In genomic region chr9:31291978-31292377, GRCm38 (mm10) we compare ENCODE assay signal across 22 mouse cellular contexts.
"Had no signal": no experiment of that assay in that cellular context is flagged by ENCODE, and none has a peak within 500 bp of the region (broad histone marks: within the 10 kb centered on the region; RNA-seq: fewer than 3 reads in every experiment).

No protein-coding gene starts in this region.

- H3K36me3 ChIP-seq: limb, embryonic 13.5 days; midbrain, embryonic 12.5 days; midbrain, embryonic 15.5 days; neural tube, embryonic 12.5 days; neural tube, embryonic 15.5 days; stomach, embryonic 15.5 days had no signal

- H3K4me3 ChIP-seq: layer of hippocampus, adult 2 months; left cerebral cortex, adult 2 months; limb, embryonic 13.5 days; midbrain, embryonic 12.5 days; midbrain, embryonic 15.5 days; neural tube, embryonic 12.5 days; neural tube, embryonic 15.5 days; stomach, embryonic 15.5 days had no signal

- H3K4me1 ChIP-seq: neural tube, embryonic 12.5 days; stomach, embryonic 15.5 days had no signal

- H3K27me3 ChIP-seq: limb, embryonic 13.5 days; midbrain, embryonic 12.5 days; midbrain, embryonic 15.5 days; neural tube, embryonic 12.5 days; neural tube, embryonic 15.5 days; stomach, embryonic 15.5 days had no signal

- ATAC-seq: hindbrain, postnatal 0 days; inflammation-experienced regulatory T-cells, adult 6 months; intestine, embryonic 16.5 days; midbrain, embryonic 15.5 days had no signal

- H3K27ac ChIP-seq: hindbrain, postnatal 0 days; layer of hippocampus, adult 2 months; left cerebral cortex, adult 2 months; limb, embryonic 13.5 days; midbrain, embryonic 12.5 days; midbrain, embryonic 15.5 days; neural tube, embryonic 12.5 days; neural tube, embryonic 15.5 days; stomach, embryonic 15.5 days had no signal

- H3K9ac ChIP-seq: limb, embryonic 13.5 days; midbrain, embryonic 12.5 days; midbrain, embryonic 15.5 days; neural tube, embryonic 12.5 days; neural tube, embryonic 15.5 days; stomach, embryonic 15.5 days had no signal

- H3K4me2 ChIP-seq: limb, embryonic 13.5 days; midbrain, embryonic 12.5 days; midbrain, embryonic 15.5 days; neural tube, embryonic 12.5 days; neural tube, embryonic 15.5 days; stomach, embryonic 15.5 days had no signal

- DNase-seq: kidney, adult 2 months; kidney, postnatal 14 days; layer of hippocampus, adult 9-11 months; layer of hippocampus, postnatal 36 days; lung, adult 2 months; lung, postnatal 14 days; lung, postnatal 4 days; right cerebral cortex, adult 18-20 months; right cerebral cortex, postnatal 14 days; spleen, adult 18-20 months; thymus, postnatal 25 days had no signal

- H3K9me3 ChIP-seq: midbrain, embryonic 12.5 days; midbrain, embryonic 15.5 days; neural tube, embryonic 12.5 days; neural tube, embryonic 15.5 days; stomach, embryonic 15.5 days had no signal
